Mouse (Mus musculus) urinary bladder, postnatal 14 days (tissue): ENCODE data around the gene Bms1.

ENCODE experiments used
- DNase-seq: peaks from one replicate; pipeline ENCODE4 v3.0.0; 2021; ENCODE audit warnings: low spot score

The Bms1 gene

GRCm38 (mm10) chr6:118366196-118366595, 53.1 kb downstream of the Bms1 start:
- no peak for DNase-seq

DNA sequence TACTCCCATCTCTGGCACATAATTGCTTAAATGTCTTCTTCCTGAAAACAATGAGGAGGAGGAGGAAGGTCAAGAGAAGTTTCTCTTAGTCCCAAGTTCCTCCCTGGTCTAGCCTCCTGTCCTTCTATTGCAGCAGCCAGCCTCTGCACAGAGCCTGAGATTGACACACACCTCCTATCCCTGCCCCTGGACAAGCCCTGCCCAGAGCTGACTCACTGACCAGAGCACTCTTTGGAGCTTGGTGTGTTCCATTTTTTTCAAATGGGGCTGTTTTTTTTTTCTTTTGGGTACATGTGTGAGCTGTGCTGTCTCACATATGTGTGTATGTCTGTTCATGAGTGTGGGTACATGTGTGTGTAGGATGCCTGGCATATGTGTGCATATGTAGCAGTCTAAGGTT, 53.5 kb downstream of the Bms1 start:
- DNase-seq = no peak

GRCm38 (mm10) chr6:118350342-118350741, 68.9 kb downstream of the Bms1 start:
- no peak for DNase-seq

DNA sequence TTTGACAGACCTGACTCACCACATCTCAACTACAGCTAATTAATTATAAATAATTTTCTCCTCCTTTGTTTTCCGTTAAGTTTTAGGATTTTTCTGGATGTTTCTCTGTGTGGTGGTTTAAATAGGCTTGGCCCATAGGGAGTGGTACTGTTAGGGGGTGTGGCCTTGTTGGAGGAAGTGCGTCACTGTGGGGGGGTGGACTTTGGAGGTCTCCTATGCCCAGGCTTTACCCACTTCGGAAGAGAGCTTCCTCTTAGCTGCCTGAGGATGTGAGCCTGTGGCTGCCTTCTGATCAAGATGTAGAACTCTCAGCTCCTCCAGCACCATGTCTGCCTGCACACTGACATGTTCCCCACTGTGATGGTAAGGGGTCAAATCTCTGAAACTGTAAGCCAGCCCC, 71.1 kb downstream of the Bms1 start:
- DNase-seq = no peak

DNA sequence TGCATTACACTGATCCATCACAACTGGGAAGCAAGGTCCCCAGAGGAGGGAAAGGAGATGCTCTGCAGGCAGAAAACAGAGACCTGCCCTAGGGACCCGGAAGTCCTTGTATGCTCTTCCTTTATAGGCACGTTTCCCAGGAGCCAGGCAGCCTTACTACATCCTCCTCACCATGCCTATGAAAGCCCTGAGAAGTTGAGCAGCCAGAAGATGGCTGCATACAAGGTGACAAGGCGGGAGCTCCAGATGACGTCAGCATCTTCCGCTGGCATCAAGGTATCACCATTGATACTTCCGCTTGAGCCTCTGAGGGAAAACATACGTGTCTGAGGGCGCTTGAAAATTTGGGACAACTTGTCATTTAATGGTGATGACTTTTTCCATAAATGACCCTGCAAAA, 72.0 kb downstream of the Bms1 start:
- DNase-seq = no peak

GRCm38 (mm10) chr6:118341861-118342485, 77.3 kb downstream of the Bms1 start:
- DNase-seq = no peak

DNA sequence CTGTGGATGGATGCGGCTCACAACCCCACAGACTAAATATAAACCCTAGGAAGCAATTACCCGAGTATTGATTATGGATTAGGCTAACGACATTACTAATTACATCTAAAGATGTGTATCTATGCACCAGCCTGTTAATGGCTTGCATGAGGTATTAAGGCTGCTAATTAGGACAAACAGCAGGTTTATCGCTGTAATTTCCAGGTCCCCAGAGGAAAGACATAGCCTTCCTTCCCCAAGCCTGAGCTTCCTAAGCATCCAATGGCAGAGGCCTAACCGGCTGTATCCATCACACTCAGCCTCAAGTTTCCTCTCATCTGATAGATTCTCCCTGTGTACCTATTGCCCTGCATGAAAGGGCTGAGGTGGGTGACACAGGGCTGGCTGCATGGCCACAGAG, 81.6 kb downstream of the Bms1 start:
- no peak for DNase-seq

- DNase-seq = no peak
These were observed 82.5 kb downstream of the Bms1 start for GRCm38 (mm10) chr6:118336541-118337480.

DNA sequence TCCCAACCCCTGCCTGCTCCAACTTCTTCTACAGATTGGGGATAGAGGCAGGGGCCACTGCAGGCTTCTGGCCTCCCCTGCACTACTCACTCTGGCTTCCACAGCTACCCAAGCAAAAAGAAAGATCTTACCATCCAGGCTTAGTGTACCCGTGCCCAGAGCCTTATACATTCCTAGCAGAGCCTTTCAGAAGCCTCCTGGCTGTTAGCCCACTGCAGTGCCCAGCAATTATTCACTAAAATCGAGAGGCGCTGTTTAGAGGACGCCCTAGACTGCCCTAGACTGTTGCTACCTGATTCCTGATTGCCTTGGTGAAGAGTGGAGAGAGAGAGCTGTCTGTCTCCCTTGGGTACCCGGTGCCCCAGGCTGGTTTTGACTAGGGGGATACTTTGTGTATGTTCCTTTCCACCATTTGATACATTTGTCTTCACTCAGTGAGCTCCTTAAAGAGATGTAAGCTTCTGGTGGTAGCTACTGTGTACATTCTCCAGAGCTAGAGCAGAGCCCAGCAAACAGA, 83.3 kb downstream of the Bms1 start:
- no peak for DNase-seq

GRCm38 (mm10) chr6:118333861-118334260, 85.4 kb downstream of the Bms1 start:
- DNase-seq = no peak
